Mouse (Mus musculus): ENCODE measurements around the gene Gm4450. TPM values are rescaled to one million over a fixed set of nuclear protein-coding genes. Genes with fewer than 3 reads are reported as not detected.
"Not testable (repeated sequence)": the region's sequence is repeated elsewhere in the genome, so short reads cannot be mapped to it uniquely, and the experiment has no call there.

Gene Gm4450
- polyA plus RNA-seq, 1 experiment from 2014 or later: 0.19 TPM

DNA sequence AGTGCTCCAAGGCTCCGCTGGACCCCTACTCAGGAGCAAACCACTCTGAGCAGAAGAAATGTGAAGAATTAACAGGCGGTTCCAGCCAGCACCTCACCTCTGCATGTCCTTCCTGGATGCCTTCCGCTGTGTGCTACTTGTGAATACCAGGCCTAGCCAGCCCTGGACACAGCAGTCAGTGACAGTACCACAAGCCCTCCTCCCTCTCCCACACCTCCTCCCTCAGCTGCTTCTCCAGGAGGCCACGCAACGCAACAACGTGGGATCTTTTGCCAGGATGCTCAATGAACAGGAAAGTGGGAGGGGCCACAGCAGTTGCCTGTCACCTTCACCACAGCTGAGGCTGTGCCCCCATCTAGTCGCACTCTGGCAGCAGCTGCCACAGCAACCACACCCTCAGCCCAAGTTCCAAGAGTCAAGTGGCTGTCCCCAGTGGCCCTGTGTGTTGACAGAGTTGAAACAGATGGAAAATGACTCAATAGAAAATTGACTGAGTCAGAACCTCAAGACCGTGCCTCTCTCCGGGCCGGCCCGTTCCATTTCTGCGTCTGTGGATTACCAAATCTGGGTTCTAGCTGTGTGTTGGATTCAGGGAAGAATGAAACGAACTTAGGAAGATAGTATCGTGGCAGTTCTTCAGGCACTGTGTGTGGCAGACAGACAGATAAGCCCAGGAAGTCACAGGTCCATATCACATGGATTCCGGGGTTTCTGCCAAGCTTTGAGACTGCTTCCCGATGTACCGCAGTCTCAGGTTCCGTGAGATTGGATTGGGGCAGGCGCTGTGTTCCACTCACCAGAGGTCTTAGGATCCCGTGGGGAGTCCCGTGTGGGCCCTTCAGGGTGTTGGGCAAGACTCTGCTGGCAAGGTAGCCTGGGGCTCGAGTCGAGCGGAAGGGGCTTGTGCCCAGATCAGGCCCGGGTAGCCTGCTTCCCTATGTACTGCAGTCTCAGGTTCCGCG, 46.0 kb downstream of the Gm4450 start:
- not testable (repeated sequence) for H3K9me3 ChIP-seq (ENCODE audit: control insufficient read depth, low read length); H3K27me3 ChIP-seq (replicated peaks; ENCODE audit: control insufficient read depth, insufficient read depth, low read length); H3K27ac ChIP-seq (ENCODE audit: low read depth, low read length); ATAC-seq; H3K4me3 ChIP-seq (ENCODE audit: low read length); H3K4me1 ChIP-seq (ENCODE audit: control insufficient read depth, insufficient read depth, low read depth, low read length); H3K4me2 ChIP-seq (ENCODE audit: low read length); H3K9ac ChIP-seq (ENCODE audit: low read depth, low read length); H3K36me3 ChIP-seq (ENCODE audit: control insufficient read depth, insufficient read depth, low read length)
- WGBS: 90% methylated on average over 15 of the region's 27 CpGs

DNA sequence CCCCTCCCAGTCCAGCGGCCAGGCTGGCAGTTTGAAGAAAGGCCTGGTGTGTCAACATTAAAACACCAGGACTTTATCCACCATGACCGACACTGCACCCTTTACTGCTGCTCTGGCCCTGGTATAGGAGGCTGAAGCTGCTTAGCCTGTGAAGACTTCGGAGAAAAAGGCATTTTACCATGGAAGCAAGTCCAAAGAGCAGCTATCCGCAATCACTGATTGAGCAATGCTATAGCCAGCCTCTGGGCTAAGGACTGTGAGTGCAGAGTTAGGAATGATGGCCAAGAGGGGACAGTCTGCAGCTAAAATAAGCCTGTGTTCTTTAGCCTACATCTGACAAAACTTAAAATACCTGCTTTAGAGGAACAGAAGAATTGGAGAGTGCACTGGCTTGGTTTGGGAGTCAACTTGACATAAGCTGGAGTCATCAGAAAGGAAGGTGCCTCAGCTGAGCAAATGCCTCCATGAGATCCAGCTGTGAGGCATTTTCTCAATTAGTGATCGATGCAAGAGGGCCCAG, 49.6 kb downstream of the Gm4450 start:
- not testable (repeated sequence) for ATAC-seq; H3K9ac ChIP-seq (ENCODE audit: low read depth, low read length); H3K4me3 ChIP-seq (ENCODE audit: low read length); H3K27me3 ChIP-seq (replicated peaks; ENCODE audit: control insufficient read depth, insufficient read depth, low read length); H3K36me3 ChIP-seq (ENCODE audit: control insufficient read depth, insufficient read depth, low read length); H3K27ac ChIP-seq (ENCODE audit: low read depth, low read length); H3K4me1 ChIP-seq (ENCODE audit: control insufficient read depth, insufficient read depth, low read depth, low read length); H3K4me2 ChIP-seq (ENCODE audit: low read length); H3K9me3 ChIP-seq (ENCODE audit: control insufficient read depth, low read length)
- WGBS: 60% methylated on average over 5 of the region's 5 CpGs

DNA sequence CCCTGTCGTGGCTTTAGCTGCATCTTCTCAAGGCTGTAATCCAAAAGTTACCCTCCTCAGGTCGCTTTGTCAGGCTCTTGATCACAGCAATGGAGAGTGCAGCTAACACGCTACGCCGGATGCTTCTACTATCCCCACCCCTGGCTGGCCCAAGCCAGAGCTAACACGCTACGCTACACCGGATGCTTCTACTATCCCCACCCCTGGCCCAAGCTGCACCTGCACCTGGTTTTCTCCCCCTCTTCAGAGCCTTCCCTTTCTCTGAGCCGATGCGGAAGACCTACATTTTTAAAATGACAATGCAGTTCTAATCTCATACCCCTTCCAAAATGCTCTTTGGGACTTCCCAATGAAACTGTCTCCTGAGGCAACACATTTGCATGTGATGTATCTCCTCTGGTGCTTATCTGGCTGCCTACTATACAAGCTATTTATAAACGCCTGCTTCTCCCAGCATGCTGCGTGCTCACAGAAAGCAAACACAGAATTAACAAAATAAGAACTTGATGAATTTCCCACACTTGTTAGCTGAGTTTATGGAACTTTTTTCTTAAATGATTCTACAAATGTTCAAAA, 50.3 kb downstream of the Gm4450 start:
- H3K4me3 ChIP-seq (ENCODE audit: low read length); H3K9ac ChIP-seq (ENCODE audit: low read depth, low read length); ATAC-seq; H3K9me3 ChIP-seq (ENCODE audit: control insufficient read depth, low read length); H3K27me3 ChIP-seq (replicated peaks; ENCODE audit: control insufficient read depth, insufficient read depth, low read length); H3K4me1 ChIP-seq (ENCODE audit: control insufficient read depth, insufficient read depth, low read depth, low read length); H3K4me2 ChIP-seq (ENCODE audit: low read length); H3K36me3 ChIP-seq (ENCODE audit: control insufficient read depth, insufficient read depth, low read length): not testable (repeated sequence)
- H3K27ac ChIP-seq (ENCODE audit: low read depth, low read length): 0 out of 2 replicates have a peak overlapping the region, but pooled peaks have one; percentile 12
- WGBS: 69% methylated on average over 12 of the region's 12 CpGs

DNA sequence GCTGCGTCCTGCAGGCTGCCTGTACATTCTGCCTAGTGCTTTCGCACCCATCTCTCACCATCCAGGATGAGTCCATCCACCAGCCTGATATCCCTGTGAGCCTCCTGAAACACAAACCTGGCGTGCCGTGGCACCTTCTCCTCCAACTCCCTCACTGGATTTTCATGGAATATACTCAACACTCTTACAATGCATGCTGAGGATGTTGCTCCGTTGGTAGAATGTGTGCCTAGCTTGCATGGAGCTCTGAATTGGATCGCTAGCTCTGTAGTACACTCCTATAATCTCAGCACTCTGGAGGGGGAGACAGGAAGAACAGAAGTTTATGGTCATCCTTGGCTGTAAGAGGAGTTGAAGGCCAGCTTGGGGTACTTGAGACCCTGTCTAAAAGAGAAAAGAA, 51.0 kb downstream of the Gm4450 start:
- not testable (repeated sequence) for H3K36me3 ChIP-seq (ENCODE audit: control insufficient read depth, insufficient read depth, low read length); H3K27ac ChIP-seq (ENCODE audit: low read depth, low read length); H3K27me3 ChIP-seq (replicated peaks; ENCODE audit: control insufficient read depth, insufficient read depth, low read length); ATAC-seq; H3K4me1 ChIP-seq (ENCODE audit: control insufficient read depth, insufficient read depth, low read depth, low read length); H3K4me2 ChIP-seq (ENCODE audit: low read length); H3K4me3 ChIP-seq (ENCODE audit: low read length); H3K9me3 ChIP-seq (ENCODE audit: control insufficient read depth, low read length); H3K9ac ChIP-seq (ENCODE audit: low read depth, low read length)
- whole genome bisulfite sequencing: 65% methylated on average over 5 of the region's 6 CpGs

GRCm38 (mm10) chr3:98404268-98404895, 52.5 kb downstream of the Gm4450 start:
- not testable (repeated sequence) for H3K4me2 ChIP-seq (ENCODE audit: low read length); H3K36me3 ChIP-seq (ENCODE audit: control insufficient read depth, insufficient read depth, low read length); H3K4me1 ChIP-seq (ENCODE audit: control insufficient read depth, insufficient read depth, low read depth, low read length); H3K27me3 ChIP-seq (replicated peaks; ENCODE audit: control insufficient read depth, insufficient read depth, low read length); H3K27ac ChIP-seq (ENCODE audit: low read depth, low read length); H3K9ac ChIP-seq (ENCODE audit: low read depth, low read length); H3K9me3 ChIP-seq (ENCODE audit: control insufficient read depth, low read length); H3K4me3 ChIP-seq (ENCODE audit: low read length)
- peak; percentile 53 for ATAC-seq
- WGBS: 87% methylated on average over 8 of the region's 9 CpGs

Other genes with a start within 250 kb of the Gm4450 start
- gene Reg4, start 235.0 kb downstream of the Gm4450 start, polyA plus RNA-seq (2015; fragmentation: Nextera tagmentation; extraction: Ambion mirVana): not detected in 2 replicates
- 24.8 and 29.7 TPM in 2 replicates for gene Hmgcs2, start 176.7 kb downstream of the Gm4450 start, polyA plus RNA-seq (2015; fragmentation: Nextera tagmentation; extraction: Ambion mirVana)
- gene Phgdh, start 117.1 kb downstream of the Gm4450 start, polyA plus RNA-seq (2015; fragmentation: Nextera tagmentation; extraction: Ambion mirVana): 197 and 219 TPM in 2 replicates
- 14.4 and 15.1 TPM in 2 replicates for gene Zfp697, start 74.7 kb downstream of the Gm4450 start, polyA plus RNA-seq (2015; fragmentation: Nextera tagmentation; extraction: Ambion mirVana)
- gene Hsd3b4, start 53.4 kb upstream of the Gm4450 start, polyA plus RNA-seq (2015; fragmentation: Nextera tagmentation; extraction: Ambion mirVana): not detected in 2 replicates
- gene Gm10681, start 131.7 kb upstream of the Gm4450 start, polyA plus RNA-seq (2015; fragmentation: Nextera tagmentation; extraction: Ambion mirVana): not detected in 2 replicates
- gene Hsd3b5, start 173.1 kb upstream of the Gm4450 start, polyA plus RNA-seq (2015; fragmentation: Nextera tagmentation; extraction: Ambion mirVana): not detected in 2 replicates

Data from hindbrain, embryonic 16.5 days (tissue).